Mouse (Mus musculus) intestine, embryonic 14.5 days (tissue): ENCODE results near the gene Bnc1. TPM values are rescaled to one million over a fixed set of nuclear protein-coding genes. Genes with fewer than 3 reads are reported as not detected.

Experiments used
- ATAC-seq: fragments of 200-750 bp; cut with Nextera tagmentation; replicated peaks from 2 replicates; pipeline ENCODE4 v1.8.0; 2017; ENCODE audit warnings: low read depth, moderate number of reproducible peaks, moderate TSS enrichment, moderate library complexity; ENCODE audit not compliant: low FRiP score, low TSS enrichment
- DNase-seq: peaks from one replicate; pipeline ENCODE4 v3.0.0-alpha.2; 2018; ENCODE audit warnings: low spot score
- H3K27ac ChIP-seq: fragments of 300-500 bp; sonication (generic); 2 replicates; pipeline ENCODE4 v1.5.1; 2014; ENCODE audit warnings: low read depth, mild to moderate bottlenecking, control low read depth
- H3K27me3 ChIP-seq: fragments of 300-500 bp; sonication (generic); replicated peaks from 2 replicates; pipeline ENCODE4 v1.6.1; 2014; ENCODE audit warnings: low read length, control low read depth; ENCODE audit not compliant: control insufficient read depth, insufficient read depth
- H3K36me3 ChIP-seq: fragments of 300-500 bp; sonication (generic); 2 replicates; pipeline ENCODE4 v1.6.1; 2014; ENCODE audit warnings: low read length, control low read depth; ENCODE audit not compliant: control insufficient read depth, insufficient read depth
- H3K4me1 ChIP-seq: fragments of 300-500 bp; sonication (generic); replicated peaks from 2 replicates; pipeline ENCODE4 v1.6.1; 2014; ENCODE audit warnings: low read length, control low read depth, mixed read lengths; ENCODE audit not compliant: control insufficient read depth, insufficient read depth
- H3K4me2 ChIP-seq: fragments of 300-500 bp; sonication (generic); 2 replicates; pipeline ENCODE4 v1.6.1; 2014; ENCODE audit warnings: low read length
- H3K4me3 ChIP-seq: fragments of 300-500 bp; sonication (generic); 2 replicates; pipeline ENCODE4 v1.5.1; 2014; ENCODE audit warnings: low read depth, low read length, control low read depth, mixed read lengths
- H3K9ac ChIP-seq: fragments of 300-500 bp; sonication (generic); 2 replicates; pipeline ENCODE4 v1.6.1; 2014; ENCODE audit warnings: mild to moderate bottlenecking, low read length
- H3K9me3 ChIP-seq: fragments of 300-500 bp; sonication (generic); 2 replicates; pipeline ENCODE4 v1.6.1; 2016; ENCODE audit warnings: low read length, control low read depth; ENCODE audit not compliant: control insufficient read depth
- WGBS: fragments of 180-500 bp; shearing (Covaris S2); extraction: QIAGEN DNeasy Blood & Tissue Kit; methylation state at CpG from one replicate; pipeline ENCODE4 v1.1.7; 2014; 5-methylcytosine and 5-hydroxymethylcytosine counted together
- polyA plus RNA-seq: library from polyadenylated mRNA; unstranded; fragments of >200 nt; fragmentation: Nextera tagmentation; extraction: Ambion mirVana; gene quantifications from 2 replicates; pipeline ENCODE4 v1.2.1, GENCODE M21; 2014

Gene Bnc1
- polyA plus RNA-seq, 1 experiment from 2014 or later: 6.2 TPM

- H3K27ac ChIP-seq: peak overlapping the region; percentile 57
Observed at GRCm38 (mm10) chr7:82012472-82012871, 20.4 kb upstream of the Bnc1 start.

DNA sequence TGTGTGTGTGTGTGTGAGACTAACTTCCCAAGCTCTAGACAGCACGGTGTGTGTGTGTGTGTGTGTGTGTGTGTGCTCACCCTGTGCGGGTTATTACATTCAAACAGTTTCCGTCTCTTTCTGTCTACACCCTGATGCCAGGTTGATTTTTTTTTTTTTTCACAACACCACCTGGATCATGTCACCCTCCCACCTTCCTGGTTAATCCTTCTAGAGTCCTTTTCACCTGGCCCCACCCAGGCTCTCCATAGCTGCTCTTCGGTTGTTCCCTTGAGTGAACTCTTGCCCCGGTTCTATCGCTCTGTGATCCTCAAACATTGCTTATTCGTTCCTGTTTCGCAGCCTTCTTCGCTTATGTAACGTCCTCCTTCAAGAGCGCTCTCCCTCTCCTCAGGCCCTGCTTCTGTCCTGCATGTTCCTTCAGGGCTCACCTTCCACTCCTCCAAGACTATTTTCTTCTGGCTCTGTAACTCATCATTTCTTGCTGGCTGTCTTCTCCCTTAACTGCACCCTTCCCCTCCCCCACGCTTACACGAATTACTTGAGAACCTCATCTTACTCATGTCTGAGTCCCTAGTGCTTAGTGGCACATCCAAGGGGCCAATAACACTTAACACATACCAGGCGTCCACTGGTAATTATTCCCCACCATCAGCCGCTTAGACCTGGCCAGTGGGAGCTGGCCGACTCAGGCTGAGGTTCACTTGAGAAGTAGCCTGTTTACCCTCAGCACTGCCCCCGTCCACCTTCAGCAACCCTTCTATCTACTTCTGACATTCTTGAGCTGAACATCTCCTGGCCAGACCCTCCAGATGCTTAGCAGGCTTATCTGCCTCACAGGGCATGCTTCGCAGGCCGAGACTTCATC, 19.7 kb upstream of the Bnc1 start:
- H3K4me2 ChIP-seq: peak overlapping the region; percentile 25
- peak; percentile 37 for ATAC-seq
- H3K9me3 ChIP-seq: no peaks in the 10 kb centered on the region
- H3K4me1 ChIP-seq: peaks cover 17% of the 10 kb centered on the region
- H3K27me3 ChIP-seq: no peaks in the 10 kb centered on the region
- DNase-seq: peak; percentile 67
- H3K36me3 ChIP-seq: no peaks in the 10 kb centered on the region
- peak overlapping the region; percentile 57 for H3K27ac ChIP-seq
- no peak overlapping the region for H3K9ac ChIP-seq
- 14% methylated on average over 19 of the region's 19 CpGs for WGBS
- no peak overlapping the region for H3K4me3 ChIP-seq

More at GRCm38 (mm10) chr7:82012472-82012871, 20.4 kb upstream of the Bnc1 start:
- H3K27me3 ChIP-seq: no peaks in the 10 kb centered on the region
- no peak overlapping the region for H3K4me3 ChIP-seq
- peak; percentile 80; the same call in 1 of the 2 replicates for ATAC-seq
- peak overlapping the region; percentile 25; the same call in 1 of the 2 replicates for H3K4me2 ChIP-seq
- H3K9me3 ChIP-seq: no peaks in the 10 kb centered on the region
- DNase-seq: no peak
- H3K36me3 ChIP-seq: no peaks in the 10 kb centered on the region
- H3K4me1 ChIP-seq: peaks cover 17% of the 10 kb centered on the region
- 5% methylated on average over 13 of the region's 13 CpGs for WGBS
- no peak overlapping the region for H3K9ac ChIP-seq

DNA sequence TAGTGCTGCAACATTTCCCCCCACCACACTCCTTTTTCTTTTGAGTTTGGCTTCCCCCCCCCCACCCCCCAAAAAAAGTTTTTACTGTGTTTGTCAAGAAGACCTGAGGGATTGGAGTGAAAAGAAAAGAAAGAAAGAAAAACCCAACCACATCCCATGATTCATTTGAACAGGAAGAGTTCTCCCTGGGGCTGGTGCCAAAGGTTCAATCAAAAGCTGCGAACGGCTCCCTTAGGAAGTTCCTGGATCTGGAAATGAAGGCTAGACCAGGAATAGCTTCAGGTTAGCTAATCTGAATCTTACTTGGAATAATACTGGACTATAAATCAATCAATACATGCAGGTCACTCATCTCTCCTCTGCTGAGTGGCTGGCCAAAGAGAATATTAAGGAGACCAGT, 15.1 kb upstream of the Bnc1 start:
- no peak overlapping the region for H3K4me3 ChIP-seq
- ATAC-seq (no peak), DNase-seq (no peak)
- H3K9ac ChIP-seq: no peak overlapping the region
- no peak overlapping the region for H3K27ac ChIP-seq
- H3K27me3 ChIP-seq: no peaks in the 10 kb centered on the region
- no peaks in the 10 kb centered on the region for H3K9me3 ChIP-seq
- 75% methylated on average over 2 of the region's 2 CpGs for WGBS
- H3K4me1 ChIP-seq: peaks cover 13% of the 10 kb centered on the region
- H3K36me3 ChIP-seq: no peaks in the 10 kb centered on the region
- H3K4me2 ChIP-seq: no peak overlapping the region

GRCm38 (mm10) chr7:82004228-82004627, 12.1 kb upstream of the Bnc1 start:
- H3K9ac ChIP-seq: no peak overlapping the region
- H3K27me3 ChIP-seq: no peaks in the 10 kb centered on the region
- H3K36me3 ChIP-seq: no peaks in the 10 kb centered on the region
- H3K4me3 ChIP-seq: no peak overlapping the region
- no peaks in the 10 kb centered on the region for H3K9me3 ChIP-seq
- no peak overlapping the region for H3K4me2 ChIP-seq
- 69% methylated on average over 2 of the region's 2 CpGs for WGBS
- DNase-seq (no peak), ATAC-seq (no peak)
- no peaks in the 10 kb centered on the region for H3K4me1 ChIP-seq
- H3K27ac ChIP-seq: no peak overlapping the region

GRCm38 (mm10) chr7:81999816-82000215, 7.7 kb upstream of the Bnc1 start:
- no peak overlapping the region for H3K4me2 ChIP-seq
- ATAC-seq: no peak
- H3K9me3 ChIP-seq: no peaks in the 10 kb centered on the region
- H3K4me3 ChIP-seq: no peak overlapping the region
- peaks cover 6% of the 10 kb centered on the region; the same call in 1 of the 2 replicates for H3K27me3 ChIP-seq
- H3K9ac ChIP-seq: no peak overlapping the region
- WGBS: 38% methylated on average over 2 of the region's 2 CpGs
- H3K4me1 ChIP-seq: 0 out of 2 replicates have a peak, but pooled peaks cover 4% of the 10 kb centered on the region
- peak; percentile 44 for DNase-seq
- no peaks in the 10 kb centered on the region for H3K36me3 ChIP-seq
- no peak overlapping the region for H3K27ac ChIP-seq

DNA sequence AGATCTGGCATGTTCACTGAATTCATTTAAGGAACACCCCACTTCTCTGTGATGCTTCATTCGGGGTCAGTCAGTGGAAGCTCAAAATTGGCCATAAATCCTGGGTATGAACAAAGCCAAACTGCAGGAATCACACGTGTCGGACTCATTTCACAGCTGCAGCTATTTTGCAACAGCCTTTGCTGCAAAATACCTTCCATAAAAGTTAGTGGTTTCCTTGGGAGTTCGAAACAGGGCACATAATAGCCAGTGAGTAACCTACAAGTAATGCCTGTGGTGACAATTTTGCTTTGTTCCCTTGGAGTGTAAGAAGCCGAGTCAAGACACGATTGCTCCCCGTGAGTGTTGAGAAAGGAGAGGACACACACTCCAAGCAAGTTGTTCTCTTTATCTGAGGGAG, 7.3 kb upstream of the Bnc1 start:
- Histone ChIP-seq H3K4me2 (no peak overlapping the region), H3K9me3 (no peaks in the 10 kb centered on the region), H3K27me3 (peaks cover 10% of the 10 kb centered on the region; the same call in 1 of the 2 replicates), H3K27ac (no peak overlapping the region), H3K9ac (no peak overlapping the region), H3K36me3 (no peaks in the 10 kb centered on the region), H3K4me3 (no peak overlapping the region), H3K4me1 (0 out of 2 replicates have a peak, but pooled peaks cover 4% of the 10 kb centered on the region)
- peak; percentile 37 for DNase-seq
- no peak for ATAC-seq
- WGBS: 59% methylated on average over 7 of the region's 7 CpGs

DNA sequence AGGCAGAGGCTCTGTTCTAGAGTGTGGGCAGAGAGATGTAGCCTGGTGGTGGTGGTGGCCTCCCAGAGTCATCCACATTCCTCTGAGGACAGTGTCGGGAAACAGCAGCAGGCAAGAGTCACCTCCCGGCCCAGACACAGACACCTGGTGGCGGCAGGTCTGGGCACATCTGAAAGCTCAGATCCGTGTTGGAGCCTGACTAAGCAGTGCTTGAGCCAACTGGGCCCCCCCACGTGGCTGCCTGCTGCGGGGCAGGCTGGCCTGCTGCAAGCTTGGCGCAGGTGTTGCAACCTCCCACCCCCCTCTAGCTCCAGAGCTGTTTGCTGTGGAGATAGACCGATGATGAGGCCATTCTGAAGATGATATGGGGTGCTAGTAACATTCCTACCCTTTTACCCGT, 3.9 kb upstream of the Bnc1 start:
- no peak for ATAC-seq

GRCm38 (mm10) chr7:81995126-81995525, 3.0 kb upstream of the Bnc1 start:
- peaks cover 48% of the 10 kb centered on the region for H3K27me3 ChIP-seq
- no peaks in the 10 kb centered on the region for H3K9me3 ChIP-seq
- no peak for ATAC-seq
- no peak overlapping the region for H3K4me3 ChIP-seq
- DNase-seq: no peak
- WGBS: 80% methylated on average over 6 of the region's 6 CpGs
- 0 out of 2 replicates have a peak, but pooled peaks cover 10% of the 10 kb centered on the region for H3K4me1 ChIP-seq
- H3K4me2 ChIP-seq: no peak overlapping the region
- H3K9ac ChIP-seq: no peak overlapping the region
- H3K36me3 ChIP-seq: no peaks in the 10 kb centered on the region
- no peak overlapping the region for H3K27ac ChIP-seq

More for the DNA sequence above, 3.9 kb upstream of the Bnc1 start:
- 33% methylated on average over 9 of the region's 9 CpGs for WGBS
- peak; percentile 52 for DNase-seq
- no peaks in the 10 kb centered on the region for H3K9me3 ChIP-seq
- H3K27me3 ChIP-seq: peaks cover 40% of the 10 kb centered on the region
- no peak overlapping the region for H3K4me2 ChIP-seq
- no peak overlapping the region for H3K9ac ChIP-seq
- H3K27ac ChIP-seq: no peak overlapping the region
- 0 out of 2 replicates have a peak, but pooled peaks cover 10% of the 10 kb centered on the region for H3K4me1 ChIP-seq
- H3K36me3 ChIP-seq: no peaks in the 10 kb centered on the region
- H3K4me3 ChIP-seq: no peak overlapping the region
